Mouse (Mus musculus) cerebellum, adult 11-12 months (tissue): ENCODE data around the gene Rab13.
A peak's percentile ranks its signal among the peaks of the same experiment; 100 is the strongest.

Experiments used
- DNase-seq: peaks from one replicate; pipeline ENCODE4 v3.0.0; 2022

The Rab13 gene

GRCm38 (mm10) chr3:90213377-90213866, at the start of gene Rab13, which contains the start of gene Rps27:
Gene Rab13, plus strand, starts transcription at chr3:90213695.
Gene Rps27, minus strand, starts transcription at chr3:90213651.
- DNase-seq, result peak; percentile 89

GRCm38 (mm10) chr3:90179566-90179965, 33.9 kb upstream of the Rab13 start:
- DNase-seq, result no peak

- DNase-seq, result no peak
Observed at GRCm38 (mm10) chr3:90183581-90183980, 29.9 kb upstream of the Rab13 start.

GRCm38 (mm10) chr3:90190859-90191510, 22.5 kb upstream of the Rab13 start:
- DNase-seq, result no peak

- no peak for DNase-seq
Observed at GRCm38 (mm10) chr3:90194759-90195158, 18.7 kb upstream of the Rab13 start.

- no peak for DNase-seq
Observed at GRCm38 (mm10) chr3:90195644-90196043, 17.9 kb upstream of the Rab13 start.

GRCm38 (mm10) chr3:90197548-90197947, 15.9 kb upstream of the Rab13 start:
- no peak for DNase-seq

- DNase-seq, result no peak
Observed at GRCm38 (mm10) chr3:90202884-90203283, 10.6 kb upstream of the Rab13 start.

GRCm38 (mm10) chr3:90203619-90204018, 9.9 kb upstream of the Rab13 start:
- no peak for DNase-seq

- DNase-seq, result no peak
Observed at GRCm38 (mm10) chr3:90204582-90204981, 8.9 kb upstream of the Rab13 start.

GRCm38 (mm10) chr3:90208662-90209061, 4.8 kb upstream of the Rab13 start:
- no peak for DNase-seq

- no peak for DNase-seq
Observed at GRCm38 (mm10) chr3:90209908-90210566, 3.5 kb upstream of the Rab13 start.

GRCm38 (mm10) chr3:90211475-90212398, 1.8 kb upstream of the Rab13 start:
- DNase-seq, result no peak

- peak; percentile 14 for DNase-seq
Observed at GRCm38 (mm10) chr3:90212723-90213122, 772 bp upstream of the Rab13 start.

GRCm38 (mm10) chr3:90213956-90214684, 625 bp downstream of the Rab13 start:
- no peak for DNase-seq

GRCm38 (mm10) chr3:90215825-90216380, 2.4 kb downstream of the Rab13 start:
- no peak for DNase-seq

- no peak for DNase-seq
Observed at GRCm38 (mm10) chr3:90220088-90220487, 6.6 kb downstream of the Rab13 start.

GRCm38 (mm10) chr3:90220531-90220951, 7.0 kb downstream of the Rab13 start:
- DNase-seq, result peak; percentile 56

- DNase-seq, result no peak
Observed at GRCm38 (mm10) chr3:90221123-90221522, 7.6 kb downstream of the Rab13 start.

GRCm38 (mm10) chr3:90222455-90222854, 9.0 kb downstream of the Rab13 start:
- DNase-seq, result no peak

- no peak for DNase-seq
Observed at GRCm38 (mm10) chr3:90222941-90223340, 9.4 kb downstream of the Rab13 start.

GRCm38 (mm10) chr3:90224331-90224730, 10.8 kb downstream of the Rab13 start:
- no peak for DNase-seq
